Mouse (Mus musculus) liver, adult 2 months (tissue): ENCODE measurements around the gene Gm39653.

ENCODE experiments used
- CTCF ChIP-seq: fragments of 200-500 bp; IDR thresholded peaks from 2 replicates; pipeline ENCODE4 v1.5.1; 2011; ENCODE audit warnings: low read depth, low read length, control low read depth
- POLR2A ChIP-seq: fragments of 200-500 bp; IDR thresholded peaks from 2 replicates; pipeline ENCODE4 v1.6.1; 2011; ENCODE audit warnings: low read length, control low read depth; ENCODE audit not compliant: insufficient read depth; ENCODE audit errors: extremely low read depth

DNA sequence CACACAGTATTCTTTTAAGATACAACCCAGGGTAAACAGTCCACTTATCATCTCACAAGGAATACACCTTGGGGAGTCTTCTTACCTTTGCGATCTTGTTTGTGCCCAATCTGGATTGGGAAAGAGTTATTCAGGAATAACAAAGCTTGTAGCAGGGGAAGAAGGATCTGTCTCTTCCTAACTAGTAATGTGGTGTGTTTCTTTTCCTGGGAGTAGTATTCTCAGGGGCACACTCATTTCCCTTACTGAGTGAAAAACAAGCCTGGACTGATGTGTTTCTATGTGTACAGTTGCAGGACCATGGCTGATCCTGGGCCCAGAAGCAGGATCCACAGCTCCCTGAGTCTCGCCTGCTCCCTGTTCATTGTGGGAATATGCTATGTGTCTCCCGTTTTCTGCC is at the start of gene Gm39653:
- no peak for TF ChIP-seq CTCF
- no peak for TF ChIP-seq POLR2A
